Mouse (Mus musculus): ENCODE measurements around the gene Gm20683.
"Not testable (repeated sequence)": the region's sequence is repeated elsewhere in the genome, so short reads cannot be mapped to it uniquely, and the experiment has no call there.

Gene Gm20683

DNA sequence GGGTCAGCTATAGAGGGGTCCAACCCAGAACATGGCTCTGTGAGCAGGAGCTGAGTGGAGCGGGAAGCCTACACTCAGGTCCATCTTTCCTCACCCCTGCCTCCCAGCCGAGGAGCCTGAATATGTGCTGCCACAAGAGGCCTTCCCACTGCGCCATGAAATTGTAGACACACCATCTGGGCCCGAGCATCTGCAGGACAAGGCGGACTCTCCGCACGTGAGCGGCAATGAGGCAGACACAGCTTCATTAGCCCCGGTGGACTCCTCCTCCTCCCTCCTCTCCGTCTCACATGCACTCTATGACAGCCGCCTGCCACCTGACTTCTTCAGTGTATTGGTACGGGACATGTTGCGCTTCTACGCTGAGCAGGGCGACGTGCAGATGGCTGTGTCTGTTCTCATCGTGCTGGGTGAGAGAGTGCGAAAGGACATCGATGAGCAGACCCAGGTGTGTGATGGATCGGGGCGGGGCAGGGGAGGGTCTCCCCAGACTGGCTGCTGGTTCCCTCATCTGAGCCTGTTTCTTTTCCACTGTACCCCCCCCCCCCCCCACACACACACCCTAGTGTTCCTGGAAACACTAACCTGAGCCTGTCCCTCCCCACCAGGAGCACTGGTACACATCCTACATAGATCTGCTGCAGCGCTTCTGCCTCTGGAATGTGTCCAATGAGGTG is 13.9 kb downstream of the Gm20683 start:
- no peak for DNase-seq (ENCODE audit: low spot score)

GRCm38 (mm10) chr17:25827011-25827410 is 14.6 kb downstream of the Gm20683 start:
- DNase-seq (ENCODE audit: low spot score) = no peak

DNA sequence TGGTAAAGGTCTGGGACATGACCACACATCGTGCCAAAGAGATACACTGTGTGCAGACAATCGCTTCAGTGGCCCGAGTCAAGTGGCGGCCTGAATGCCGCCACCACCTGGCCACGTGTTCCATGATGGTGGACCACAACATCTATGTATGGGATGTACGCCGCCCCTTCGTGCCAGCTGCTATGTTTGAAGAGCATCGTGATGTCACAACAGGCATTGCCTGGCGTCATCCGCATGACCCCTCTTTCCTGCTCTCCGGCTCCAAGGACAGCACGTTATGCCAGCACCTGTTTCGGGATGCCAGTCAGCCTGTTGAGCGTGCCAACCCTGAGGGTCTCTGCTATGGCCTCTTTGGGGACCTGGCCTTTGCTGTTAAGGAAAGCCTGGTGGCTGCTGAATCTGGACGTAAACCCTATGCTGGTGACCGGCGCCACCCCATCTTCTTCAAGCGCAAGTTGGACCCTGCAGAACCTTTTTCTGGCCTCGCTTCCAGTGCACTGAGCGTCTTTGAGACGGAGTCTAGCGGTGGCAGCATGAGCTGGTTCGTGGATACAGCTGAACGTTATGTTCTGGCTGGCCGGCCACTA is 15.5 kb downstream of the Gm20683 start:
- no peak for DNase-seq (ENCODE audit: low spot score)

DNA sequence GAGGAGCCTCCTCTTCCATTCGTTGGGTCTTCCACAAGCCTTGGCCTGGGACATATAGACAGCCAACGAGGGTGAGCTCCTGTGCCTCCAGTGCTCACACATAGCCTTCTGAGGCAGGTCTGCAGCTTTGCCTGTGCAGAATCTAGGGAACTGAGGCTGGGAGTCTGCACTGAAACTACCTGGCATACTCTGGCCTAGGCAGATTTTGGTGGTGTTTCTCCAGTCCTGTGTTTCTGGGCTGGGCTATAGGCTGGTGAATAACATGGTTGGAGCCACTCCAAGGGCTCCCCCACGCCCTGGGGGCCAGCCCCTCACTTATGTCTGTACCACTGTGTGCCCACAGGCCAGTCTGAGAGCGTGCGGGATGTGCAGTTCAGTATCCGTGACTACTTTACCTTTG is 16.3 kb downstream of the Gm20683 start:
- DNase-seq (ENCODE audit: low spot score) = no peak

GRCm38 (mm10) chr17:25824362-25825142 is 17.0 kb downstream of the Gm20683 start:
- no peak for DNase-seq (ENCODE audit: low spot score)

- DNase-seq (ENCODE audit: low spot score) = peak; percentile 82
Observed at GRCm38 (mm10) chr17:25823452-25823851, 18.1 kb downstream of the Gm20683 start, which contains the start of gene Wdr24. Gene Wdr24, plus strand, starts transcription at chr17:25823627.

DNA sequence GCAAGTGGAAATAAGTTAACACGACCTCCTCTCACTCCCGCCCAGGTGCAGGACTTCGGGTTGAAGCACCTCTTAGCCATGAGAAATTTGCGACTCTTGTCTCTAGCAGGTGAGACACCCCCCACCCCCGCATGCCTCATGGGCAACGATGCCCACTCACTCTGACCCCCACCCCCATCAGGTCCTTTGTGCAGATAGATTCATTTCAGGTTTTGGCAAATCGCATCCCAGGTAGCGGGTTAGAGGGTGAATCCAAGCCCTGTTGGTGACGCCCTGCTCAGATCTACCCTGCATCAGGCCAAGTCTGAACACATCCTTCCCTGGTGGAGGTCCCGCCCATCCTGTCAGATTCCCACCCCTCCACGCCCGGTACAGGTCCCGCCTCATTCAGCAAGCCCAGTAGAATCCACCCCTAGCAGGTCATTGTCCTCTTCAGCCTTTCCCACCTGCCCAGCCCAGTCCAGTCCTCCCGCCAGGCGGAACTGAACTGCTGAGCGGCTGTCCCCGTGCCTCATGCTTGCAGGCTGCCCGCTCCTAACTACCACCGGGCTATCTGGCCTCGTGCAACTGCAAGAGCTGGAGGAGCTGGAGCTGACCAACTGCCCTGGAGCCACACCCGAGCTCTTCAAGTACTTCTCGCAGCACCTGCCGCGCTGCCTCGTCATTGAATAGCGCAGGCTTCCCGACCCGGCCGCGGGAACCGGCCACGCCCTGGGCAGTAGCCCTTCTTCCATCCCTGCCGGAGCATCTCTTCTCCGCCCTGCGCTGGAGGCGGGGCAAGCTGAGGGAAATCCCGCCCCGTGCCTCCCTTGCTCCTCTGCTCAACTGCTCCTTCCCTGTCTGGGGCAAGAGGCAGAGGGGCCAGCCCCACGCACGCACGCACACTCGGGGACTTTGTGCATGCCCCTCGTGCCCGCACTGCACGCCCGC is 22.4 kb downstream of the Gm20683 start:
- peak; percentile 26 for DNase-seq (ENCODE audit: low spot score)

DNA sequence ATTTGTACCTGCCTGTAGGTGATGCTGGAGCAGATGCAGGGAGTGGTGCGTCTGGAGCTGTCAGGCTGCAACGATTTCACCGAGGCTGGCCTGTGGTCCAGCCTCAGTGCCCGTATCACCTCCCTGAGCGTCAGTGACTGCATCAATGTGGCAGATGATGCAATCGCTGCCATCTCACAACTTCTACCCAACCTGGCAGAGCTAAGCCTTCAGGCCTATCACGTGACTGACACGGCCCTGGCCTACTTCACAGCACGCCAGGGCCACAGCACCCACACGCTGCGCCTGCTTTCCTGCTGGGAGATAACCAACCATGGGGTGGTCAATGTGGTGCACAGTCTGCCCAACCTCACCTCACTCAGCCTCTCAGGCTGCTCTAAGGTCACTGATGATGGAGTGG is 23.9 kb downstream of the Gm20683 start:
- DNase-seq (ENCODE audit: low spot score) = no peak

DNA sequence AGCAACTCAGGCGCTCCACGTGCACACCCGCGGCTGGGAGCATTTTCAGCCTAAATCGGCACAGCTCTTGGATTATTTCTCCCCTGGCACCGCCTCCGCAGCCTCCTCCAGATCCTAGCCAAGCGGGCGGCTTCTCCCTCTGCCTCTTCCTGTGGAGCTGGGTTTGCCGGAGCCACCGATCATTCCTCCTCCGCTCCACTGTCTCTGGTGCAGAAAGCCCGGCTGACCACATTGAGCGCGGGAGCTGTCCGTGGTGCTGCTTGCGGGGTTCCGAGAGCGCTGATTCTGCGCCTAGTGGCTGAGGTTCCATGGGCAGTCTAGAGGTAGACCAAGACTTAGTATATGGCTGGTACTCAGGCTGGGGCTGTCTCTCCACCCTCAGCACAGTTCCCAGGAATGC is 28.1 kb downstream of the Gm20683 start:
- peak; percentile 81 for DNase-seq (ENCODE audit: low spot score)

GRCm38 (mm10) chr17:25810890-25811289 is 30.7 kb downstream of the Gm20683 start:
- no peak for DNase-seq (ENCODE audit: low spot score)

GRCm38 (mm10) chr17:25809606-25810340 is 31.8 kb downstream of the Gm20683 start:
- no peak for DNase-seq (ENCODE audit: low spot score)

DNA sequence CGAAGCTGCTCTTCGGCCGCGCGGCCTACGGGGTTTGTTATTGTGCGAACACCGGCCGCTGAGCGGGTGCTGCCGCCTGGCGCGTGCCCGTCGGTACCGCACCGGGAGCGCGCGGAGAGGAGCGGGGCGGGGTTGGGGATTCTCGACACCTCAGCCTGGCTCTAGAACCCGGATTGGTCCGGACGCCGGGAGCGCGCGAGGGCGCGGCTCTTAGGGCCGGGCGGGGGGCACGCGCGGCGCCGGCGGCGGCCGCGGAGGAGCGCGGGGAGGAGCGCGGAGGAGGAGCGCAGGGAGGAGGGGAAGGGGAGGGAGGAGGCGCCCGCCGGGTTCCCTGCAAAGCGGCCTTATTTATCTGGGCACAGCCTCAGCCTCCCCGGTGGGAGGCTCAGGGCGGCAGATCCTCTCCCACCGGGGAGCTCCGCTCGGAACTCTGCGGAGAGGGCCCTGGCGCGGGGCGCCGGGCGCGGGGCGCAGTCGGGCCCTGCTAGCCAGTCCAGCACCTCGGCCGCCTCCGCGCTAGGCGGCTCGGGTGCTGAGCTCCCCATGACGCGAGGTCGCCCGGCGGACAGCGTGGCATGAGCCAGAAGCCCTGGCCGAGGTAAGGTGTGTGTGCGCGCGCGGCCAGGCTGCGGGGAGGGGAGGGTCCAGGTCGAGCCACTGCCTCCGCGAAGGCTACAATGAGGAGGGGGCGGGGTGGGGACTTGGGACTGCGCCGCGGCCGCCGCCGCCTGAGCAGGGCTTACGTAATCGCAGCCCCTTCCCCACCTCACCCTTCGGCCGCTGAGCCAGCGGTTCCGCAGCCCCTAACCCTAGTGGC is 32.6 kb downstream of the Gm20683 start, which contains the start of gene Fbxl16:
Gene Fbxl16, plus strand, starts transcription at position 297 of the 817 bp plus-strand sequence.
- DNase-seq (ENCODE audit: low spot score) = peak; percentile 62

- no peak for DNase-seq (ENCODE audit: low spot score)
Observed at GRCm38 (mm10) chr17:25808028-25808427, 33.5 kb downstream of the Gm20683 start.

DNA sequence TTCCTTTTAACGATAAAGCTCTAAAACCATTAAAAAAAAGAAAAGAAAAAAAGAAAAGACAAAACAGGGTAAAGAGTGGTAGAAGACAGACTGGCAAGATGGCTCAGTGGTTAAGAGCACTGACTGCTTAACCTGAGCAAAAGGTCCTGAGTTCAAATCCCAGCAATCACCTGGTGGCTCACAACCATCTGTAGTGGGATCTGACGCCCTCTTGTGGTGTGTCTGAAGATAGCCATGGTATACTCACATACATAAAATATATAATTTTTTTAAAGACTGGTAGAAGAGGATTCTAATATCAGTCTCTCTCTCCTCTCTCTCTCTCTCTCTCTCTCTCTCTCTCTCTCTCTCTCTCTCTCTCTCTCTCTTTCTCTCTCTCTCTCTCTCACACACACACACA is 34.1 kb downstream of the Gm20683 start:
- not testable (repeated sequence) for DNase-seq (ENCODE audit: low spot score)

DNA sequence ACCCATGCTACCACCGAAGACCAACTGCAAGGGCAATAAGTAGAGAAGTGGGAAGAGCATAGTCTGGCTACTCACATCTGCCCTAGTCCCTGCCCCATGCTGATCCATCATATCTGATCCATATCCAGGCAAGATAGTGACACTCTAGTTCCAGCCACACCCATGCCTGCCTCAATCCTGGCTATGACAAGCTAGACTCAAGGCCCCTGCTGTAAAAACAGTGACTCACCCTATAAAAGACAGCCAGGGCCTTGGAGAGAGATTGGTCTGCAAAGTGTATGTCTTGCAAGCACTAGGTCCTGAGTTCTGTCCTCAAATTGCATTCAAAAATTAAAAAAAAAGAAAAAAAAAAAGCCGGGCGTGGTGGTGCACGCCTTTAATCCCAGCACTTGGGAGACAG is 35.1 kb downstream of the Gm20683 start:
- DNase-seq (ENCODE audit: low spot score) = no peak

DNA sequence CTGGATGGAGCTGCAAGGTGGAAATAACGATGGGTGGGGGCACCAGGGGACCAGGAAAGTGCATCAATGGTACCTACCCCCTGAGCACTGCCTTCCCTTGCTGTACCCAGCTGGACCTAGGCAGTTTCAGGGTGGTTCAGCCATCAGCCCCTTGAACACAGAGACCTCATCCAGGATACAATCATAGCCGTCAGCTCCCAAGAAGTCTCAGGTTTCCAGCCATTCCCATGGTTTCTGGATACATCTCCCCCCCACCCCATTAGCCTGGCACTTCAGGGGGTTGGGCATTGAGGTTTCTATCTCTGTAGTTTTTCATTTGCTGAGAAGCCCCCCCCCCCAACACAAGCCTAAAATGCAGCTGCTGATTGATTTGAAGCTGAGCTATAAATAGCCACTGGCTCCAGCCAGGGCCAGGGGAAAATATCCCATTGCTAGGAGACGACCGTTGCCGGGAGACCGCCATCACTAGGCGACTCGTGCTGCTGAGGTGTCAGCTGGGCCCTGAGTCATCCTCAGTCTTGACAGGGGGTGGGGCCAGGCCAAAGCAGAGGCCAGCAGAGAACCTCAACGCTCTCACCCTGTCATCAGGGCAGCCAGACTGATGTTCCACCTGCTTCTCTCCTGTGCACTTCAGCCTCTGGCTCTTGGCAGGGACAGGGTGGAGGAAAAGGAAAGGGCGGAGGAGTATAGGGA is 38.6 kb downstream of the Gm20683 start:
- DNase-seq (ENCODE audit: low spot score) = no peak

DNA sequence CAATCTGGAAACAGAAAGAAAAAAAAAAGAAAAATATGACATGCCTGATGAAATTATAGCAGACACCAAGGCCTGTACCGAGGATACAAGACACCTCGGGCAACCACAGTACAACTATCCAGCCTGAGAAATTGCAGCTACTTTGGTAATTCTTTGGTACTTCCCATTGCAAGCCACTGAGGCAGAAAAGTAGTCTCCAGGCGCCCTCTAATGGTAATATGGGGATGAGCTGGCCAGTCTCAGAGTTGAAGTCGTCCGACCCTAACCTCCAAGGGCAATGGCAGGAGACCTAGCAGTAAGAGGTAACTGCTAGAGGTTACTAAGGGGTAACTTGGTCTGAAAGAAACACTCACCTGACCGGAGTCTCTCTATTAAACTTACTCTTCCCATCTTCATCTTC is 40.5 kb downstream of the Gm20683 start:
- DNase-seq (ENCODE audit: low spot score) = peak; percentile 52

- DNase-seq (ENCODE audit: low spot score) = peak; percentile 87
Observed at GRCm38 (mm10) chr17:25796951-25797369, 44.6 kb downstream of the Gm20683 start, which contains the start of gene Metrn. Gene Metrn, minus strand, starts transcription at chr17:25797136.

GRCm38 (mm10) chr17:25796211-25796771 is 45.3 kb downstream of the Gm20683 start:
- no peak for DNase-seq (ENCODE audit: low spot score)
